Mouse (Mus musculus): ENCODE measurements around the gene Gk.

Gk gene

GRCm38 (mm10) chrX:85776544-85777087 lies at the start of gene Gk:
TSS of gene Gk (minus strand) at chrX:85776819.
- peak; percentile 96 for DNase-seq

- DNase-seq, result no peak
These were observed 28.2 kb upstream of the Gk start for GRCm38 (mm10) chrX:85804706-85805376.

- no peak for DNase-seq
These were observed 26.4 kb upstream of the Gk start for GRCm38 (mm10) chrX:85803006-85803405.

GRCm38 (mm10) chrX:85797449-85797848 lies 20.8 kb upstream of the Gk start:
- no peak for DNase-seq

- DNase-seq, result no peak
These were observed 1.7 kb upstream of the Gk start for GRCm38 (mm10) chrX:85778346-85778745.

GRCm38 (mm10) chrX:85777141-85777540 lies 522 bp upstream of the Gk start:
- DNase-seq, result no peak

- no peak for DNase-seq
These were observed 608 bp downstream of the Gk start for GRCm38 (mm10) chrX:85775879-85776543.

GRCm38 (mm10) chrX:85771303-85771702 lies 5.3 kb downstream of the Gk start:
- DNase-seq, result no peak

- no peak for DNase-seq
These were observed 5.9 kb downstream of the Gk start for GRCm38 (mm10) chrX:85770747-85771146.

GRCm38 (mm10) chrX:85768578-85768977 lies 8.0 kb downstream of the Gk start:
- no peak for DNase-seq

GRCm38 (mm10) chrX:85756005-85756404 lies 20.6 kb downstream of the Gk start:
- no peak for DNase-seq

GRCm38 (mm10) chrX:85743837-85744236 lies 32.8 kb downstream of the Gk start:
- DNase-seq, result no peak

GRCm38 (mm10) chrX:85733228-85733627 lies 43.4 kb downstream of the Gk start:
- DNase-seq, result no peak

- no peak for DNase-seq
These were observed 45.3 kb downstream of the Gk start for GRCm38 (mm10) chrX:85731133-85731938.

- no peak for DNase-seq
These were observed 55.4 kb downstream of the Gk start for GRCm38 (mm10) chrX:85721226-85721625.

GRCm38 (mm10) chrX:85710399-85710798 lies 66.2 kb downstream of the Gk start:
- DNase-seq, result no peak

GRCm38 (mm10) chrX:85705715-85706114 lies 70.9 kb downstream of the Gk start:
- no peak for DNase-seq

- no peak for DNase-seq
These were observed 92.9 kb downstream of the Gk start for GRCm38 (mm10) chrX:85683723-85684122.

GRCm38 (mm10) chrX:85682125-85682524 lies 94.5 kb downstream of the Gk start:
- DNase-seq, result no peak

- peak; percentile 4 for DNase-seq
These were observed 99.8 kb downstream of the Gk start for GRCm38 (mm10) chrX:85676808-85677207.
